Mouse (Mus musculus) adrenal gland, adult 2 months (tissue): Measurements from ENCODE around the gene Dcun1d2. TPM values are rescaled to one million over a fixed set of nuclear protein-coding genes. Genes with fewer than 3 reads are reported as not detected.
"Not testable (repeated sequence)": the region's sequence is repeated elsewhere in the genome, so short reads cannot be mapped to it uniquely, and the experiment has no call there.

Experiments
- DNase-seq: peaks from one replicate; pipeline ENCODE4 v3.0.0; 2021
- long read RNA-seq: library from polyadenylated mRNA; stranded (forward); transcript quantifications from one replicate; pipeline ENCODE4 v2.0.0, GENCODE M21; 2021
- polyA plus RNA-seq: library from polyadenylated mRNA; depleted of rRNA; stranded (reverse); fragments of >200 nt; gene quantifications from 2 replicates; pipeline ENCODE4 v1.2.3, GENCODE M21; 2012; rRNA removed
- total RNA-seq, 2 experiments: library from RNA; stranded (reverse); gene quantifications; 2 replicates each; pipeline ENCODE4 v1.2.3; 2021

Dcun1d2 gene
- total RNA-seq (10 to 100 TPM; 28.3 to 36.2 TPM), polyA plus RNA-seq (23.3 and 24.9 TPM in 2 replicates)
- long read RNA-seq, transcript Dcun1d2-201 (7 exons, 2,748 nt) = minor isoform, 8 of 25 reads
- long read RNA-seq, transcript Dcun1d2-204 (5 exons, 2,853 nt) = major isoform, 12 of 25 reads
- long read RNA-seq, partial matches to known transcripts = 3 of 25 reads
- long read RNA-seq, other reads (novel, unspliced or antisense) = 1 of 25 reads

DNA sequence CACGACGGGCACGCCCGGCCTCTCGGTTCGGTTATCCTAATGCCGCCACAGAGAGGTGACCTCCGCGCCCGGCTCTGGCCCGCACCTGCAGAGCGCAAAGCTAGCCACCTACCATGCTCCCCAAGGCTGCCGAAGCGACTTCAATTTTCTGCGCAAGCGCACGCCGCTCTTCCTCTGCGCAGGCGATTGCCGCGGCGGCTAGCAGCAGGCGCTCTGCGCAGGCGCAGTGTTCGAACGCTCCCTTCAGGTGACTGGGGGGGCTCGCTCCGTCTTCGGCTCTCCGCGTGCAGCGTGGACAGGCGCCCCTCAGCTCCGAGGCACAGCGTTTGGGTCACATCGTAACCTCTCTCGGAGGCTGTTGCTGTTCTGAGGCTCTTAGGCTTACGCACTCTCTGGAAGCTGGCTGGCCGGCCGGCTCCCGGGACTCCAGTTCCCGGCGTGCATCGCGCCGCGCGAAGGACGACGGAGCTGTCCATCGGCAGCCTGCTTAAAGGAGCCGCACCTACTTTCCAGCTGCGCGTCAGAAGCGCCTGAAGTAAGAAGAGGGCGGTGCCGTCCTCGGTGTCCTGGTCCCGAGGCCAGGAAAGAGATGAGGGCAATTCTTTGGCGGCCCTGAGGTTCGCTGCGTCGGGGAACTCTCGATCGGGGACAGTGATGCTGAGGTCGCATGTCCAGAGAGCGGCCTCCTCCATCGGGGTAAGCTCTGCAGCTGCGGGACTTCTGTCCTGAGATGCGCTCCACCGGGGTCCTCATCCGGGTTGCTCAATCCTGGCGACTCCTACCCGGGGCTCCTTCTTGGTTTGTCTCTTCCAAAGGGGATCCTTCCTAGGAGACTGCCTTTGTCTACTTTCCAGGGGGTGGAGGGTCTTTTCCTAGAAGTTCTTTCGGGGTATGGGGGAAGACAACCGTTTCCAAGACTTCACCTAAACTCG is at the start of gene Dcun1d2, which contains the start of gene Tmco3:
Gene Dcun1d2 (minus strand): TSS at position 440 of the 932 bp plus-strand sequence.
Gene Tmco3 (plus strand): TSS at position 499 of the 932 bp plus-strand sequence.
- DNase-seq = peak; percentile 96

DNA sequence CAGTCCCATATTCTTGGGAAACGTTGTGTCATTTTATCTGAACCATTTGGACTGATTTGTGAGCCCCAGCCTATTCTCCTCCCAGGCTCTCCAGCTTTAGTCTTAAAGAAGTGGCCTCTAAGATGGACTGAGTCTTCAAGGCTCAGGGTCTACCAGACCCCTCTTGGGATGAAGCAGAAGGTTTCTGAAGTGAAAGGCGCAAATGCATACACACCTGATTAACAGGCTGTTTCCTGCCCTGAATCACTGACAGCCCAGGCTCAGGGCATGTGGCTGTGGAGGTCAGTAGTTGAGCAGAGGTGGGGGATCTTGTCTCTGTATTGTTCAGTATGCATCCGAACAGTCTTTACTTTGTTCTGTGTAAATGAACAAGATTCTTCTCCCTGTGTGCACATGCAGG is 49.7 kb upstream of the Dcun1d2 start:
- DNase-seq = no peak

GRCm38 (mm10) chr8:13337245-13337644 is 49.3 kb upstream of the Dcun1d2 start:
- DNase-seq = not testable (repeated sequence)

GRCm38 (mm10) chr8:13334671-13335070 is 46.7 kb upstream of the Dcun1d2 start:
- DNase-seq = no peak

GRCm38 (mm10) chr8:13326598-13326997 is 38.7 kb upstream of the Dcun1d2 start:
- DNase-seq = peak; percentile 64

DNA sequence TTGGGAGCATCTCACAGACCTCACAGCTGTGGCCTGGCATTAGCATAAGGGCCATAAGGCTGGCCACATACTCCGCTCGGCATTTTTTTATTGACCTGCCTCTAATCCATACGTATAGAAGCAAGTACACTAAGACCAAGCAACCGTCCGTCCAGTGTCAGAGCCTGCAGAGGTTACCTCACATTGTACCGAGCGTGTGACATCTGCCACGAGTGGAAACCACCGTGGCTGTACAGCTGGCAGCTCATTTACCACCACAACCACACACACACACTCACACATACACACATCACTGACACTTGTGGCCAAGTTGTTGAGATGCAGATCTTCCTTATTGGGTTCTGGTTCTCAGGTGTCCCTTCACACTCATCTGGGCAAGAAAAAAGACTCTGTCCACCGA is 28.7 kb upstream of the Dcun1d2 start:
- DNase-seq = no peak

GRCm38 (mm10) chr8:13314922-13315321 is 27.0 kb upstream of the Dcun1d2 start:
- DNase-seq = no peak

DNA sequence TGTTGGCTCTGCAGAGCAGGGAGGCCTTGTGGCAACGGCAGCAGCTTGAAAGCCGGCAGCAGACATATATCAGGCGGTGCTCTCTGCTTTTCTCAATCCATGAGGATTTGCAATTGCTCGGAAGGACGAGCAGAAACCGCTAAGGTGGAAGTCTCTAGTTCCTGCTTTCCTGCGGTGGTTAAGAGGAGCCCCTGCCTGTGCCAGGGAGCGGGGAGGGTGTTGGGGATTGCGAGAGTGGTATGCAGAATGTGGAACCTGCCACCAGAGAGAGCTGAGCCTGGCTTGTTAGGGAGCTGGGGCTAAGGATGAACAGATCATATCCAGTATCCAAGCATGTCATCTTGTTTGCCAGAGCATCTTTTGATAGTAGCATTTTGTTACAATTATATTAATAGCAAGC is 19.0 kb upstream of the Dcun1d2 start:
- no peak for DNase-seq

- no peak for DNase-seq
These were observed 18.5 kb upstream of the Dcun1d2 start for GRCm38 (mm10) chr8:13306309-13306909.

- DNase-seq = no peak
These were observed 18.0 kb upstream of the Dcun1d2 start for GRCm38 (mm10) chr8:13305884-13306283.

- no peak for DNase-seq
These were observed 17.5 kb upstream of the Dcun1d2 start for GRCm38 (mm10) chr8:13305459-13305858.

DNA sequence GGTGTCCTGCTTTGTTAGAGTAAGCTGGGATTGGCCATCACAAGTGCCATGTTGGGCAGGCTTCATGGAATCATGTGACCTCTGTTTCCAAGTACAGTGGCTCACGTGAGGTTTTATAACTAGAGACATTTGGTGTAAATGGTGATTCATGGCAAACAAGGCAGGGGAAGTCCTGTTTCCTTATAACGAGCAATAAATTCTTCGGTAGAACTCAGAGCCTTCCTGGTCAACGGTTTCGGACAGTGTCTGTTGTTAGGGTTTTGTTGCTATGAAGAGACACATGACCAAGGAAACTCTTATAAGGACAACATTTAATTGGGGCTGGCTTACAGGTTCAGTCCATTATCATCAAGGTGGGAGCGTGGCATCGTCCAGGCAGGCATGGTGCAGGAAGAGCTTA is 13.1 kb upstream of the Dcun1d2 start:
- no peak for DNase-seq

DNA sequence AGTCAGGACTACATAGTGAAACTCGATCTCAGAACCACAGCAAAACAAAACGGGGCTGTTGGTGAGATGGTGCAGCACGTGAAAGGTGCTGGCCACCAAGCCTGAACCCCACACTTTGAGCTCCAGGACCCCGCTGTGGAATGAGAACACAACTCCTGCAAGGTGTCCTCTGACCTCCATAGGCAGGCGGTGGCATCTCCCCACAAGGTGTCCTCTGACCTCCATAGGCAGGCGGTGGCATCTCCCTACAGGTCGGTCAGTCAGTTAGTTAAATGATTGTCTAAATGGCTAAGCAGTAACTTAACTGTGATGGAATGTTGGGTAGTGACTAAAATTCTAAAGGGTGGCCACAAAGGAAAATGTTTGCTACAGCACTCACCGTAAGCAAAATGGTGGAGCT is 11.6 kb upstream of the Dcun1d2 start:
- DNase-seq = no peak

GRCm38 (mm10) chr8:13293677-13294470 is 5.9 kb upstream of the Dcun1d2 start:
- DNase-seq = no peak

DNA sequence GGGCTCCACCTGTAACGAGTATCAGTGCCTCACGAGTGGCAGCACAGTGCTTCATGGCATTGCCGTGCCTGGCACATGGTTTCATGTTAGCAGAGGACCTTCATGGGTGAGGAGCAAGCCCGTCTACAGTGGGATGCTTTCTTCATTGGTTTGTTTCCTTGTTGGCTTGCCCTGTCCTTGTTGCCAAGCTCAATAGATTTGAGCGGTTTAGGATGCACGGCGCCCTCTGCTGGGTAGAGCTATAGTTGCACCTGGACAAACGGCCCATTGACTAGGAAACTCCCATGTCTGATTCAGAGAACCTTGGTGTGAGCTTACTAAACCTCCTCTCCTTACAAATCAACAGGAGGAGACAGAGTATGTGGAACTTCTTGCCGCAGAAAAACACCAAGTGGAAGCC is 4.4 kb upstream of the Dcun1d2 start:
- peak; percentile 89 for DNase-seq

DNA sequence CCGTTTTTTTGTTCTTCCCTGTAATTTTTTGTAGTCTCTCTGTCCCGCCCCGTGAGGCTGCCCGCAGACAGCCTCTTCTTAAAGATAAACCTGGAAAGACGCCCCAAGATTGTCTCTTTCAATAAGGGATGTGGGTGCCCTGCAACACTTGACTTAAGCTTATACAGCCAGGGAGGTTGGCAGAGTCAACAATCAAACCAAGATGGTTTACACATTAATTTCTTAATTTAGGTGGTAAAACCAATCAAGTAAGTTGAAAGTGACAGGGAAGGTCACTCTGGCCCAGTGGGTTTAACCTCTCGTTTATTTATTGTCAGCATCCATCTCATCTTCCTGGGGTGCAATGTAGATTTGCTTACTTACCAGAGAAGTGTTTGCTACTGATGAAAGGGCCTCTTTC is 715 bp upstream of the Dcun1d2 start:
- no peak for DNase-seq

GRCm38 (mm10) chr8:13287304-13287691 is 633 bp downstream of the Dcun1d2 start:
- peak; percentile 97 for DNase-seq

- DNase-seq = no peak
These were observed 4.7 kb downstream of the Dcun1d2 start for GRCm38 (mm10) chr8:13283200-13283599.

- no peak for DNase-seq
These were observed 10.9 kb downstream of the Dcun1d2 start for GRCm38 (mm10) chr8:13276941-13277447.

DNA sequence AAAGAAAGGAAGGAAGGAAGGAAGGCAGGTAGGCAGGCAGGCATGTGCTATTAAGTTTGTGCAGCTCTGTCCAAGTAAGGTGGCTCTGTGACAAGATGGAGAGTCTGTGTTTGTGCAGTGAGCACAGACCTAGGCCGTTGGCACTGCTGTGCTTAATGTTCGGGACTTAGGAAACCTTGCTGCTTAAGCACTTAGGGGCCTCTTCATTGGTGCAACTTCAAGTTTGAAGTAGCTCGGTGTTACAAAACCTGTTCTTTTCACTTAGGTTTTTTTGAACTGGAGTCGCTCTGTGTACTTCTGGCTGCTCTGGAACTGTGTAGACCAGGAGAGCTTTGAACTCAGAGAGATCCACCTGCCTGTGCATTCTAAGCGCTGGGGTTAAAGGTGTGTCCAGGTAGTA is 15.1 kb downstream of the Dcun1d2 start:
- DNase-seq = no peak

GRCm38 (mm10) chr8:13267566-13267965 is 20.4 kb downstream of the Dcun1d2 start:
- no peak for DNase-seq

DNA sequence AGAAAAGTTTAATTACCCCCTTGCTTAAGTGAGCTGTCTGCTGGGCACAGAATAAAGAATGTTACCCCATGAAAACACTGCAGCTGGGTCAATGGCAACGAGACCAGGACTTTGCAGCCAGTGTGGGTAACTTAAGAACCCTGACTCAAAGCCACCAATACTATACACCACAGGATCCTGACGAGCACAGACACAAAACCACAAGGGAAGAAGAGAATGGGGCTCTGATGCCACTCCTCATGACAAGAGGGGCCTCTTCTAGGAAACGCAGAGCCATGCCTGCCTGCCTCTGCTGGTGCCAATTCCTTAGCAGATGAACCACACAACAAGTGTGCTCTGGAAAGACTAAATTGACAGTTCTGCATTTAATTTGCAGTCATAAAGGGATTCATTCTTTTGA is 24.6 kb downstream of the Dcun1d2 start:
- DNase-seq = no peak
